Mouse (Mus musculus) heart, adult 2 months (tissue): ENCODE data around the gene Btbd3. TPM values are rescaled to one million over a fixed set of nuclear protein-coding genes. Genes with fewer than 3 reads are reported as not detected.

Experiments used
- DNase-seq, 2 experiments: peaks; one replicate each; pipeline ENCODE4 v3.0.0; 2021
- H3K27ac ChIP-seq: fragments of 200-600 bp; 2 replicates; pipeline ENCODE4 v1.8.1; 2022
- H3K27me3 ChIP-seq: fragments of 200-500 bp; 2 replicates; pipeline ENCODE4 v1.6.1; 2012; ENCODE audit warnings: mild to moderate bottlenecking, low read length, inconsistent platforms, mixed read lengths; ENCODE audit not compliant: control insufficient read depth, insufficient read depth
- H3K36me3 ChIP-seq: fragments of 200-500 bp; 2 replicates; pipeline ENCODE4 v1.6.1; 2012; ENCODE audit warnings: low read length, inconsistent platforms; ENCODE audit not compliant: control insufficient read depth, insufficient read depth
- H3K4me1 ChIP-seq: fragments of 200-500 bp; 2 replicates; pipeline ENCODE4 v1.6.1; 2011; ENCODE audit warnings: low read length; ENCODE audit not compliant: control insufficient read depth, insufficient read depth
- H3K4me3 ChIP-seq: fragments of 200-600 bp; 2 replicates; pipeline ENCODE4 v1.8.1; 2022
- H3K79me2 ChIP-seq: fragments of 200-500 bp; replicated peaks from 2 replicates; pipeline ENCODE4 v1.6.1; 2012; ENCODE audit warnings: mild to moderate bottlenecking, inconsistent platforms, low read length, moderate library complexity, mixed read lengths; ENCODE audit not compliant: control insufficient read depth, insufficient read depth
- H3K9ac ChIP-seq: fragments of 200-500 bp; 2 replicates; pipeline ENCODE4 v1.6.1; 2012; ENCODE audit warnings: low read depth, mild to moderate bottlenecking, control low read depth, inconsistent platforms, low read length, mixed read lengths
- CTCF ChIP-seq: fragments of 200-600 bp; IDR thresholded peaks from 2 replicates; pipeline ENCODE4 v1.8.1; 2022; ENCODE audit warnings: antibody characterized with exemption, mild to moderate bottlenecking, moderate library complexity
- EP300 ChIP-seq: fragments of 200-500 bp; IDR thresholded peaks from 2 replicates; pipeline ENCODE4 v1.6.1; 2011; ENCODE audit warnings: low read depth, low read length, control low read depth; ENCODE audit not compliant: insufficient read depth
- POLR2A ChIP-seq: fragments of 200-500 bp; IDR thresholded peaks from 2 replicates; pipeline ENCODE4 v1.6.1; 2011; ENCODE audit warnings: mild to moderate bottlenecking, low read depth, low read length, control low read depth; ENCODE audit not compliant: insufficient read depth
- WGBS: fragments of 180-500 bp; shearing (Covaris S2); methylation state at CpG from one replicate; pipeline ENCODE4 v1.1.7; 2018; 5-methylcytosine and 5-hydroxymethylcytosine counted together
- intact Hi-C: fragments of 180-260 bp; cut with DNase I; formaldehyde crosslinking; loops from one replicate; pipeline ENCODE4 v1.15.1; 2025
- polyA plus RNA-seq: library from polyadenylated mRNA; depleted of rRNA; stranded (reverse); fragments of >200 nt; gene quantifications from 2 replicates; pipeline ENCODE4 v1.2.3, GENCODE M21; 2012
- total RNA-seq, 2 experiments: library from RNA; stranded (reverse); gene quantifications; 2 replicates each; pipeline ENCODE4 v1.2.3; 2021

The Btbd3 gene
- total and polyA plus RNA-seq, 3 experiments: 7.1 to 14.4 (median 12.9) TPM

GRCm38 (mm10) chr2:138280225-138280711, 23.9 kb downstream of the Btbd3 start:
- Histone ChIP-seq H3K27ac (peak overlapping the region; percentile 80), H3K9ac (peak overlapping the region; percentile 72), H3K79me2 (peaks cover 2% of the 10 kb centered on the region; the same call in 1 of the 2 replicates), H3K36me3 (peaks cover 5% of the 10 kb centered on the region), H3K4me3 (peak overlapping the region; percentile 66), H3K27me3 (no peaks in the 10 kb centered on the region), H3K4me1 (peaks cover 7% of the 10 kb centered on the region)
- intact Hi-C loops: loop anchor here (2.0 to 10.0 kb wide), 4 partner anchors 23 to 247 kb away; partner anchors contain the start of gene Btbd3
- DNase-seq: peak; percentile 31 to 46
- 37% methylated on average over 17 of the region's 17 CpGs for WGBS
- TF ChIP-seq CTCF: peak; percentile 57
- no peak for TF ChIP-seq EP300
- peak; percentile 29; the same call in 1 of the 2 replicates for TF ChIP-seq POLR2A

- Histone ChIP-seq H3K9ac (peak overlapping the region; percentile 28), H3K79me2 (no peaks in the 10 kb centered on the region), H3K27ac (peak overlapping the region; percentile 80), H3K36me3 (peaks cover 5% of the 10 kb centered on the region), H3K4me3 (peak overlapping the region; percentile 31), H3K27me3 (no peaks in the 10 kb centered on the region), H3K4me1 (peaks cover 7% of the 10 kb centered on the region)
- WGBS: 36% methylated on average over 10 of the region's 10 CpGs
- intact Hi-C loops: loop anchor here (2.0 to 10.0 kb wide), 4 partner anchors 25 to 249 kb away; partner anchors contain the start of gene Btbd3
- DNase-seq: peak; percentile 58 to 67
- TF ChIP-seq EP300 (peak; percentile 73; the same call in 1 of the 2 replicates), POLR2A (no peak), CTCF (peak; percentile 70)
Measured at GRCm38 (mm10) chr2:138281550-138282201, 25.3 kb downstream of the Btbd3 start.

GRCm38 (mm10) chr2:138283372-138283771, 27.0 kb downstream of the Btbd3 start:
- DNase-seq: peak; percentile 50 to 70
- Histone ChIP-seq H3K27me3 (no peaks in the 10 kb centered on the region), H3K79me2 (no peaks in the 10 kb centered on the region), H3K4me3 (no peak overlapping the region), H3K27ac (0 out of 2 replicates have a peak overlapping the region, but pooled peaks have one; percentile 18), H3K4me1 (peaks cover 3% of the 10 kb centered on the region), H3K9ac (no peak overlapping the region), H3K36me3 (peaks cover 7% of the 10 kb centered on the region)
- intact Hi-C loops: loop anchor here (5.0 to 10.0 kb wide), 2 partner anchors 101 to 231 kb away; no protein-coding TSS in a partner anchor
- 48% methylated on average over 12 of the region's 12 CpGs for WGBS
- TF ChIP-seq POLR2A (no peak), EP300 (no peak), CTCF (no peak)

- intact Hi-C loops: loop anchor here (5.0 to 10.0 kb wide), 2 partner anchors 101 to 232 kb away; no protein-coding TSS in a partner anchor
- H3K79me2 ChIP-seq: no peaks in the 10 kb centered on the region
- no peak overlapping the region for H3K9ac ChIP-seq
- WGBS: 94% methylated on average over 15 of the region's 15 CpGs
- H3K4me1 ChIP-seq: peaks cover 3% of the 10 kb centered on the region
- DNase-seq: no peak
- H3K27ac ChIP-seq: no peak overlapping the region
- no peak overlapping the region for H3K4me3 ChIP-seq
- H3K27me3 ChIP-seq: no peaks in the 10 kb centered on the region
- no peak for TF ChIP-seq EP300
- no peak for TF ChIP-seq CTCF
- TF ChIP-seq POLR2A: no peak
- peaks cover 7% of the 10 kb centered on the region for H3K36me3 ChIP-seq
Measured at GRCm38 (mm10) chr2:138283856-138284255, 27.5 kb downstream of the Btbd3 start.

- Histone ChIP-seq H3K4me1 (peaks cover 3% of the 10 kb centered on the region), H3K79me2 (no peaks in the 10 kb centered on the region), H3K27ac (no peak overlapping the region), H3K36me3 (peaks cover 7% of the 10 kb centered on the region), H3K27me3 (no peaks in the 10 kb centered on the region), H3K9ac (no peak overlapping the region), H3K4me3 (no peak overlapping the region)
- 62% methylated on average over 4 of the region's 4 CpGs for WGBS
- TF ChIP-seq POLR2A: no peak
- TF ChIP-seq EP300: no peak
- no peak for TF ChIP-seq CTCF
- peak in 1 of 2 experiments; percentile 8 for DNase-seq
- intact Hi-C loops: loop anchor here (10.0 kb wide), 1 partner anchor 99 kb away; no protein-coding TSS in a partner anchor
Measured at GRCm38 (mm10) chr2:138285811-138286210, 29.4 kb downstream of the Btbd3 start.

- Histone ChIP-seq H3K36me3 (peaks cover 3% of the 10 kb centered on the region; the same call in 1 of the 2 replicates), H3K27ac (no peak overlapping the region), H3K79me2 (no peaks in the 10 kb centered on the region), H3K27me3 (no peaks in the 10 kb centered on the region), H3K4me3 (no peak overlapping the region), H3K4me1 (peaks cover 2% of the 10 kb centered on the region; the same call in 1 of the 2 replicates), H3K9ac (no peak overlapping the region)
- TF ChIP-seq EP300 (no peak), CTCF (no peak), POLR2A (no peak)
- DNase-seq: no peak
- WGBS: 99% methylated on average over 2 of the region's 2 CpGs
- intact Hi-C loops: no loop called here
Measured at GRCm38 (mm10) chr2:138290154-138290553, 33.8 kb downstream of the Btbd3 start.
